Mouse (Mus musculus): ENCODE data around the gene Tnfrsf14. TPM values are rescaled to one million over a fixed set of nuclear protein-coding genes. Genes with fewer than 3 reads are reported as not detected.
A peak's percentile ranks its signal among the peaks of the same experiment; 100 is the strongest.

Gene Tnfrsf14
- polyA plus RNA-seq, 1 experiment from 2014 or later: 1.3 TPM

DNA sequence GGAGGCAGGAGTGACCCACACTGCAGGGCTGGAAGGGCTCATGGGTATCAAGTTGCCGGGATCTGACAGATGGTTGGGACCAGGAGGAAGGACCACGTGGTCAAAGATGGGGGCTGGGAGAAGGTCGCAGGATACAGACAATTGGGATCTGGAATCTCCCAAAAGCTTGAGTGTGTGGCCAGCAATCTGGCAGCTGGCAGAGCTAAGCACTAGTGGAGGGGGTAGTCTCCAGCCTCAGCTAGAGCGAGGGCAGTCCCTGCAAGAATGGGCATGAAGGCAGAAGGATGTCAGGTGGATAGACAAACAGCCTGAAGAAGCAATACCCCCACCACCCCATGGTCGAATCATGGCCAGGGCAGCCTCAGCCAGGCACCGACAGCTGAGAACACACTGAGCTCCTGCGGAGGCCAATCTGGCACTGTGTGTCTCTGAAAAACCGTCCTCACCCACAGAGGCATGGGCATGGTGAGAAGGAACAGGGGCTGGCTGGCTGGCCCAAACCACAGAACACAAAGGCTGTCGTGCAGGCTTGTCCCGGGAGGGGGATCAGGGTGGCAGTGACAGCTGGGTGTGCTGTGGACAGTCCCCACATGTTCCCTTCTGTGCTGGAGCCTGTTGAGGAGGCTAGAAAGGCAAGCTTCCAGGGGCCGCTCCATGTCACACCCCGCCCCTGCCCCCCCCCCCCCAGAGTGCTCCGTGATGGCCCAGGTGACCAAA, 41.3 kb downstream of the Tnfrsf14 start:
- H3K4me3 ChIP-seq (replicated peaks; ENCODE audit: low read depth, low read length): no peak overlapping the region
- TF ChIP-seq CTCF (IDR thresholded peaks at IDR 0.05; ENCODE audit: low read depth): no peak
- peak; percentile 25 for DNase-seq (ENCODE audit: low spot score)
- 56% methylated on average over 13 of the region's 13 CpGs for WGBS
- no peaks in the 10 kb centered on the region for H3K9me3 ChIP-seq (replicated peaks; ENCODE audit: low read length)
- H3K9ac ChIP-seq (ENCODE audit: low read depth, low read length): no peak overlapping the region
- H3K36me3 ChIP-seq (ENCODE audit: insufficient read depth, low read length): no peaks in the 10 kb centered on the region
- H3K4me2 ChIP-seq (ENCODE audit: low read length): no peak overlapping the region
- no peak for ATAC-seq (replicated peaks; ENCODE audit: low FRiP score, low read depth)
- no peak overlapping the region for H3K27ac ChIP-seq
- H3K27me3 ChIP-seq (ENCODE audit: insufficient read depth, low read length): no peaks in the 10 kb centered on the region
- H3K4me1 ChIP-seq (replicated peaks; ENCODE audit: insufficient read depth, low read length): no peaks in the 10 kb centered on the region

DNA sequence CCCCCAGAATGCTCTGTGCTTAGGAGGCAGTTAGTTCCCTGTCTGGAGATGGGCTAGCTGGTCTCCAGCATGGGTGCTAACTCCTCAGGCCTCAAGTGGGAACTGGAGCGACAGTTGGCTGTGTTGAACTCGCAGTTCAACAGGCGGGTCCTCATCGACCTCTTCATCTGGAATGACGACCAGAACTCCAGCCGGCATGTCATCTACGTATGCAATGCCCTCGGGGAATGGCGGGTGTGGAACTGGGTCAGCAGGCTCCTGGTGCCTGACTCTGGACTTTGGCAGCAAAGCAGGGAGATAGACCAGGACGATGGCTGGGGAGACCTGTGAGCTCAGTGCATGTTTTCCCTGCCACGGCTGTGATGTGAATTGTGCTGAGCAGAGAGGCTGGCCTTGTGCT, 42.9 kb downstream of the Tnfrsf14 start:
- Histone ChIP-seq H3K9ac (ENCODE audit: low read depth, low read length) (no peak overlapping the region), H3K9me3 (replicated peaks; ENCODE audit: low read length) (no peaks in the 10 kb centered on the region), H3K27me3 (ENCODE audit: insufficient read depth, low read length) (no peaks in the 10 kb centered on the region), H3K4me2 (ENCODE audit: low read length) (no peak overlapping the region), H3K4me1 (replicated peaks; ENCODE audit: insufficient read depth, low read length) (no peaks in the 10 kb centered on the region), H3K36me3 (ENCODE audit: insufficient read depth, low read length) (no peaks in the 10 kb centered on the region), H3K27ac (no peak overlapping the region), H3K4me3 (replicated peaks; ENCODE audit: low read depth, low read length) (no peak overlapping the region)
- no peak for ATAC-seq (replicated peaks; ENCODE audit: low FRiP score, low read depth)
- WGBS: 86% methylated on average over 11 of the region's 11 CpGs
- DNase-seq (ENCODE audit: low spot score): no peak
- no peak for TF ChIP-seq CTCF (IDR thresholded peaks at IDR 0.05; ENCODE audit: low read depth)

DNA sequence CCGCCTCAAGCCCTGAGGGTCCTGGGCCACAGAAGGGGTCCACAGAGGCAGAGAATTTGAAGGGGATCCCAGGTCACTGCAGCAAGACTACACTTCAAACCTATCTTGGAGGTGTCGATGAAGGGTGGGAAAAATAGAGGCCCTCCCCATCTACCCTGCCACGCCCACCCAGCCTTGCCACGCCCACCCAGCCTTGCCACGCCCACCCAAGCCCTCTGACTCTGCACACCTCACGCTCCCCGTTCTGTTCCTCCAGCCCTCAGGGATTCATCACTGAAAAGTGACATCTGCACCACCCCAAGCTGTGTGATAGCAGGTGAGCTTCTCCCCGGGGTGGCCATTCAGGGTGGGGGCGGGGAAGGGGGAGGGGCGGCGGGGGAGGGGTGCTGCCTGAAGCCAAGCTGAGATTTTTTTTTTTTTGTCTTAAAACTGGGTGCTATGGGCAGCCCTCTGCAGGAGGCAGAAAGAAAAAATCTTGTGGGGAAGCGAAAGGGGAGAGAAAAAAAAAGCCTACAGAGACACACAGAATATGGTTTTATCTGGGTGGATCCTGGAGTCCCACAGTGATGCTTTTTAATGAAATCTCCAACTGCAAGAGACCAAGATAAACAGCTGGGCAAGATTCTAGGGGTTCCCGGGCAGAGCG, 46.2 kb downstream of the Tnfrsf14 start:
- H3K27me3 ChIP-seq (ENCODE audit: insufficient read depth, low read length): no peaks in the 10 kb centered on the region
- no peak for DNase-seq (ENCODE audit: low spot score)
- H3K4me2 ChIP-seq (ENCODE audit: low read length): no peak overlapping the region
- TF ChIP-seq CTCF (IDR thresholded peaks at IDR 0.05; ENCODE audit: low read depth): no peak
- H3K27ac ChIP-seq: no peak overlapping the region
- no peak overlapping the region for H3K9ac ChIP-seq (ENCODE audit: low read depth, low read length)
- H3K4me3 ChIP-seq (replicated peaks; ENCODE audit: low read depth, low read length): no peak overlapping the region
- no peaks in the 10 kb centered on the region for H3K36me3 ChIP-seq (ENCODE audit: insufficient read depth, low read length)
- no peaks in the 10 kb centered on the region for H3K9me3 ChIP-seq (replicated peaks; ENCODE audit: low read length)
- peaks cover 4% of the 10 kb centered on the region; the same call in 1 of the 2 replicates for H3K4me1 ChIP-seq (replicated peaks; ENCODE audit: insufficient read depth, low read length)
- no peak for ATAC-seq (replicated peaks; ENCODE audit: low FRiP score, low read depth)
- WGBS: 19% methylated on average over 13 of the region's 14 CpGs

DNA sequence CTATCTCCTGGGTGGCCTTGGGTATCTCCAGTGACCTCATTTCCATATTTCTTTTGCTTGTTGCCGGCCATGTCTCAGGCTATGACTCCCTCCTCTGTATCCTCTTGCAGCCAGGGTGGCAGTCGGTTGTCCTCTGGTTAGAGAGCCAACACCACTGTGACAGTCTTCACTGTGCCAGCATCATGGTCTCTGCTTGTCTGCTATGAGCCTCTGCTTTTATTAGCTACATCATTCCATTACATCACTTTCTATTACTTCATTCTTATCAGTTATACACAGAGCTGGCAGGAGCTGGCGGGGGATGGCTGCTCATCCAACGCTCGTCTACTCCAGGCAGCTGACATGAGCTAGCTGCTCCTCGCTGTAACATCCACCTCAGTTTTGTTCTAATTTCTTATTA, 47.6 kb downstream of the Tnfrsf14 start:
- no peaks in the 10 kb centered on the region for H3K27me3 ChIP-seq (ENCODE audit: insufficient read depth, low read length)
- ATAC-seq (replicated peaks; ENCODE audit: low FRiP score, low read depth): no peak
- DNase-seq (ENCODE audit: low spot score): no peak
- 84% methylated on average over 6 of the region's 6 CpGs for WGBS
- no peak overlapping the region for H3K9ac ChIP-seq (ENCODE audit: low read depth, low read length)
- TF ChIP-seq CTCF (IDR thresholded peaks at IDR 0.05; ENCODE audit: low read depth): no peak
- H3K4me2 ChIP-seq (ENCODE audit: low read length): no peak overlapping the region
- H3K27ac ChIP-seq: no peak overlapping the region
- no peaks in the 10 kb centered on the region for H3K9me3 ChIP-seq (replicated peaks; ENCODE audit: low read length)
- H3K36me3 ChIP-seq (ENCODE audit: insufficient read depth, low read length): no peaks in the 10 kb centered on the region
- H3K4me3 ChIP-seq (replicated peaks; ENCODE audit: low read depth, low read length): no peak overlapping the region
- peaks cover 4% of the 10 kb centered on the region; the same call in 1 of the 2 replicates for H3K4me1 ChIP-seq (replicated peaks; ENCODE audit: insufficient read depth, low read length)

DNA sequence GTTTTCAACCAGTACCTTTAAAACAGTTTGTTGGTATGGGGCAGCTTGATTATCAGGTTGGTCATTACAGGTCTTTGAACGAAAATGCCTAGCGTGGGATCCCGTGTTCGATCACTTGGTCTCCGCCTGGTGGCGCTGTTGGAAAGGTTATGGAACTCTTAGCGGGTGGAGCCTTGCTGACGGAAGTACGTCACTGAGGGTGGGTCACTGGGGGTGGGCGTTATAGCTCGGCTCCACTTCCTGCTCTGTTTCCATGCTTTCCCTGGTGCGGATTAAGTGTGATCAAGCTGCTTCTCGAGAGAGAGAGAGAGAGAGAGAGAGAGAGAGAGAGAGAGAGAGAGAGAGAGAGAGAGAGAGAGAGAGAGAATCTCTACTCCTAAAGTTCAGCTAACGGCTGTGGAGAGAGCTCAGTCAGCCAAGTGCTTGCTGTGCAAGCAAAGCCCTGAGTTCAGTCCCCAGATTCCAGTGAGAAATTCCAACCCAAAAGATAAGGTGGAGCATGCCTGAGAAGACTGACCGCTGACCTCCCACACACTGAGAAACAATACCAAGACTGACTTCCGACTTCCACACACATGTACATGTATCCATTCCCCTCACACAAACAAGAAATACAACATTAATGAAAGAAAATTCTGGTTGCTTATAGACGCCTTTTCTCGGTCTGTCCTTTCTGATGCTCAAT, 50.4 kb downstream of the Tnfrsf14 start:
- H3K27me3 ChIP-seq (ENCODE audit: insufficient read depth, low read length): no peaks in the 10 kb centered on the region
- peak; percentile 95 for TF ChIP-seq CTCF (IDR thresholded peaks at IDR 0.05; ENCODE audit: low read depth)
- no peaks in the 10 kb centered on the region for H3K36me3 ChIP-seq (ENCODE audit: insufficient read depth, low read length)
- no peaks in the 10 kb centered on the region for H3K9me3 ChIP-seq (replicated peaks; ENCODE audit: low read length)
- DNase-seq (ENCODE audit: low spot score): peak; percentile 97
- H3K4me1 ChIP-seq (replicated peaks; ENCODE audit: insufficient read depth, low read length): peaks cover 4% of the 10 kb centered on the region; the same call in 1 of the 2 replicates
- ATAC-seq (replicated peaks; ENCODE audit: low FRiP score, low read depth): peak; percentile 93
- 10% methylated on average over 18 of the region's 18 CpGs for WGBS
- H3K9ac ChIP-seq (ENCODE audit: low read depth, low read length): no peak overlapping the region
- H3K27ac ChIP-seq: peak overlapping the region; percentile 85
- H3K4me3 ChIP-seq (replicated peaks; ENCODE audit: low read depth, low read length): 0 out of 2 replicates have a peak overlapping the region, but pooled peaks have one; percentile 11
- H3K4me2 ChIP-seq (ENCODE audit: low read length): peak overlapping the region; percentile 56

DNA sequence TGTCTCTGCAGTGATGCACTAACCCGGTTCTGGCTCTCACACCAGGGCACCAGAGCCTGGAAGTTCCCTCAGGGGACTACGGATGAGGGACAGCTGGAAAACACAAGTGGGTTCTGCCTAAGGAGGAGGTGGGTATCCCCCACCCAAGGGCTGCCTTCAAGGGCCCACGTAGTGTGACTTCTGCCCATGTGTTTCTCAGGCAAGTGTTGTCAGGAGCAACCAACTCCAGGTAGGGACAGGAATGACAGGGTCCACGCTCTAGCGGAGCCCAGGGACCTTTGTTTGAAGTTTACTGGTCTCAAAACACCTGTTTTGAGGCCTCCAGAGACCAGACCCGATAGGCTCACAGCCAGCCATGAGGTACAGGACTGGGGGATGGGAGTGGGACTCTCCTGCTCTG, 55.2 kb downstream of the Tnfrsf14 start:
- H3K4me3 ChIP-seq (replicated peaks; ENCODE audit: low read depth, low read length): no peak overlapping the region
- whole genome bisulfite sequencing: 70% methylated on average over 6 of the region's 6 CpGs
- H3K9me3 ChIP-seq (replicated peaks; ENCODE audit: low read length): no peaks in the 10 kb centered on the region
- ATAC-seq (replicated peaks; ENCODE audit: low FRiP score, low read depth) (no peak), DNase-seq (ENCODE audit: low spot score) (no peak)
- H3K4me1 ChIP-seq (replicated peaks; ENCODE audit: insufficient read depth, low read length): no peaks in the 10 kb centered on the region
- no peak for TF ChIP-seq CTCF (IDR thresholded peaks at IDR 0.05; ENCODE audit: low read depth)
- H3K27ac ChIP-seq: no peak overlapping the region
- H3K9ac ChIP-seq (ENCODE audit: low read depth, low read length): no peak overlapping the region
- no peak overlapping the region for H3K4me2 ChIP-seq (ENCODE audit: low read length)
- no peaks in the 10 kb centered on the region for H3K36me3 ChIP-seq (ENCODE audit: insufficient read depth, low read length)
- H3K27me3 ChIP-seq (ENCODE audit: insufficient read depth, low read length): no peaks in the 10 kb centered on the region

Other genes with a start within 250 kb of the Tnfrsf14 start
- gene Ttc34, start 91.1 kb downstream of the Tnfrsf14 start, polyA plus RNA-seq (2015; fragmentation: Nextera tagmentation; extraction: Ambion mirVana): 0.30 and 0.34 TPM in 2 replicates
- gene Mmel1, start 59.0 kb downstream of the Tnfrsf14 start, polyA plus RNA-seq (2015; fragmentation: Nextera tagmentation; extraction: Ambion mirVana): not detected in 2 replicates
- gene Fam213b, start 29.4 kb downstream of the Tnfrsf14 start, polyA plus RNA-seq (2015; fragmentation: Nextera tagmentation; extraction: Ambion mirVana): 40.6 and 42.0 TPM in 2 replicates
- 5.8 and 6.2 TPM in 2 replicates for gene Hes5, start 32.4 kb upstream of the Tnfrsf14 start, polyA plus RNA-seq (2015; fragmentation: Nextera tagmentation; extraction: Ambion mirVana)
- 30.4 TPM in 2 replicates for gene Pank4, start 35.6 kb upstream of the Tnfrsf14 start, polyA plus RNA-seq (2015; fragmentation: Nextera tagmentation; extraction: Ambion mirVana)
- 2.1 and 2.3 TPM in 2 replicates for gene Plch2, start 128.2 kb upstream of the Tnfrsf14 start, polyA plus RNA-seq (2015; fragmentation: Nextera tagmentation; extraction: Ambion mirVana)
- 18.3 and 19.7 TPM in 2 replicates for gene Pex10, start 138.5 kb upstream of the Tnfrsf14 start, polyA plus RNA-seq (2015; fragmentation: Nextera tagmentation; extraction: Ambion mirVana)
- gene Rer1, start 157.8 kb upstream of the Tnfrsf14 start, polyA plus RNA-seq (2015; fragmentation: Nextera tagmentation; extraction: Ambion mirVana): 194 and 205 TPM in 2 replicates
- 7.0 and 7.6 TPM in 2 replicates for gene Morn1, start 158.0 kb upstream of the Tnfrsf14 start, polyA plus RNA-seq (2015; fragmentation: Nextera tagmentation; extraction: Ambion mirVana)

All from kidney, postnatal 0 days (tissue).